Mouse (Mus musculus): Measurements from ENCODE around the gene Tmem141.

DNA sequence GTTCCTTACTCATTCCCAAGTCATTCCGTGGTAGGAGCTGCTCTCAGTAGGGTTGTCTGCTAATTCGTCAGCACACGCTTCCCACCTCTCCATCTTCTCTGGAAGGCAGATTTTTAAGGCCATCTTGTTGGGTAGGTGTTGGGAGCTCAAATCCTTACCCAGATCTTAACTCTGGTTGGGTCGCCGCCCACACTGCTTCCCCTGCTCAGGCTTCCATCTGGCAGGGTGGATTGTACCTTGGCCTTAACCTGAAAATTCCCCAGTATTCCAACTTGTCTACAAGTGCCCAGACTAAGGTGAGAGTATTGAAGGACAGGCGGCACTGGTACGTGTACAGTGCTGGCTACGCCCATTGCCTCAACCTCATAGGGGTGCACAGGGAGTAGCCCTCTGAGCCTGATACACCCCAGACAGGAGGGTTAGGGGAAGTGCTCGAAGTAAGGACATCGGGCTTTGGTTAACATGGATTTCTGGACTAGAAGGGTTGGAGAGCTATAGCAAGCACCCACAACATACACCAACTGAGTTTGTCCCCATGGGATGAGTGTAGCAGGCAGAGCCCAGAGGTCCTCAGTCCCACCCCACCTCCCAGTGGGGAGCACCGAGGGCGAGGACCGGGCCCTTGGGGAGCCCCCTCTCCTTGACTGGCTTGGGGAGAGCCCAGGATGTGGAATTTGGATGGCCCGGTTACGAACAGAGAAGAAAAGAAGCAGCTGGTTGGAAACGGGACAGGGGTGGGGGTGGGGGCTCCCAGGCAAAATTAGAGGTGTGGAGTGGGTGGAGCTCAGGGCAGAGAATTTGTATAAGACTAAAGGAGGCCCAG lies 45.6 kb downstream of the Tmem141 start:
- TF ChIP-seq ELF1 (IDR thresholded peaks at IDR 0.05; ENCODE audit: low read depth, low read length): no peak
- TF ChIP-seq MYC (IDR thresholded peaks at IDR 0.05; ENCODE audit: low read depth, low read length): no peak
- no peak for TF ChIP-seq MXI1 (IDR thresholded peaks at IDR 0.05; ENCODE audit: low read depth, low read length)
- TF ChIP-seq POLR2A (IDR thresholded peaks at IDR 0.05; ENCODE audit: low read depth, low read length): no peak
- no peak for TF ChIP-seq E2F4 (IDR thresholded peaks at IDR 0.05; ENCODE audit: insufficient replicate concordance, low read depth, low read length)
- no peak for TF ChIP-seq CHD1 (IDR thresholded peaks at IDR 0.05; ENCODE audit: low read depth, low read length)
